Mouse (Mus musculus): ENCODE measurements at regions not wholly inside any gene's neighbourhood (a gene's known extent, or its start where the extent isn't known, plus 50 kb on each side); places are given as distances from the start of the nearest gene placed in this dataset.

GRCm38 (mm10) chr7:55710872-55711558 lies 57.0 kb upstream of the Siglech start:
- H3K4me3 ChIP-seq = no peak overlapping the region
- no peaks in the 10 kb centered on the region for H3K27me3 ChIP-seq
- no peaks in the 10 kb centered on the region for H3K9me3 ChIP-seq
- H3K36me3 ChIP-seq = no peaks in the 10 kb centered on the region
- H3K4me2 ChIP-seq (replicated peaks) = peak overlapping the region; percentile 33
- H3K4me1 ChIP-seq = no peaks in the 10 kb centered on the region
- H3K27ac ChIP-seq (replicated peaks) = no peak overlapping the region
- ATAC-seq (ENCODE audit: low FRiP score, low read depth) = peak; percentile 96
- H3K9ac ChIP-seq (replicated peaks) = no peak overlapping the region
- WGBS = 13% methylated on average over 11 of the region's 11 CpGs
